Mouse (Mus musculus): Measurements from ENCODE around the gene Sh3pxd2a. TPM values are rescaled to one million over a fixed set of nuclear protein-coding genes. Genes with fewer than 3 reads are reported as not detected.

Gene Sh3pxd2a
- total and polyA plus RNA-seq, 3 experiments, result 3.9 to 11.3 TPM; not detected in 1

DNA sequence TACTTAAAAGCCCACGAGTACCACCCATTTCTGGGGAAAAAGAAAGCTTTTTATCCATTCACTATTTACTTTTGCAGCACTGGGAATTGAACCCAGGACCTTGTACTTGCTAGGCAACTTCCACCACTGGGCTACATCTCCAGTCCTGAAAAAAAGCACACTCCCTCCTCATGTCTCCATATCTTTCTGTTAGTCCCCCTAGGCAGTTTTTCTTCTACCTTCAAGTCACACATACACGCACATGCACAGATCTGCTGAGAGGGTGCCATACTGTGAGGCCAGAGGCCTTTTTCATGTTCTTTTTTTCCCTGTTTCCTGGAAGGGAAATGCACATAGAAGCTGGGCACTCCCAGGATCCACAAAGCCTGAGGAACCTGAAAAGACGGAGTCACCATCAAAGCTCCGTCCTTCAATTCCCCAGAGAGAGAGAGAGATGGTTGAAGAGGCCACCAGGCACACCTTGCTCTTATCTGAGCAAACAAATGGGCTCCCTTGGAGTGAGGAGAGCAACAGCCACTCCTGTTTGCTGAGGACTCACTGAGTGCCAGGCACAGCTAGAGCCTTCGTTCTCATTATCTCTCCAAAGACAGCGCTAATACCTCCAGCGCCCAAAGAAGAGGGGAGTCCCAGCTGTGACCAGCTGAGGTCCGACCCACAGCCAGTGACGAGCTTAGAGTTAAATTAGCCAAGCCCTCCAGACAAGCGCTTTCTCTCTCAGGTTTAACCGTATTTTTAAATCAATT is 32.8 kb downstream of the Sh3pxd2a start:
- H3K4me3 ChIP-seq (ENCODE audit: control insufficient read depth in 1 of 2, insufficient read depth in 1 of 2, low read depth in 2 of 2, low read length in 2 of 2), result no peak overlapping the region
- no peaks in the 10 kb centered on the region for H3K36me3 ChIP-seq (ENCODE audit: control insufficient read depth in 1 of 2, insufficient read depth in 2 of 2, low read length in 2 of 2)
- H3K79me2 ChIP-seq (ENCODE audit: control insufficient read depth, insufficient read depth, low read length, poor library complexity), result no peaks in the 10 kb centered on the region
- TF ChIP-seq ETS1 (IDR thresholded peaks at IDR 0.05; ENCODE audit: low read depth, low read length), result no peak
- no peak for TF ChIP-seq GATA1 (IDR thresholded peaks at IDR 0.05; ENCODE audit: low read depth, low read length)
- no peak for TF ChIP-seq MYC (IDR thresholded peaks at IDR 0.05; ENCODE audit: low read depth, low read length)
- TF ChIP-seq CTCF (IDR thresholded peaks at IDR 0.05 in 2 of 3, conservative IDR thresholded peaks at IDR 0.05 in 1 of 3; ENCODE audit: control insufficient read depth in 1 of 3, insufficient read depth in 1 of 3, low read depth in 2 of 3, low read length in 3 of 3, poor library complexity in 1 of 3, severe bottlenecking in 1 of 3), result no peak
- no peak for TF ChIP-seq USF2 (IDR thresholded peaks at IDR 0.05; ENCODE audit: borderline replicate concordance in 1 of 2, insufficient read depth in 1 of 2, low read depth in 1 of 2, low read length in 2 of 2)
- no peak for TF ChIP-seq TBP (IDR thresholded peaks at IDR 0.05; ENCODE audit: low read depth, low read length)
- no peak for TF ChIP-seq MAZ (IDR thresholded peaks at IDR 0.05; ENCODE audit: low read depth, low read length)
- no peak for TF ChIP-seq BHLHE40 (IDR thresholded peaks at IDR 0.05; ENCODE audit: borderline replicate concordance, low read depth, low read length)
- TF ChIP-seq KAT2A (conservative IDR thresholded peaks at IDR 0.05; ENCODE audit: low read depth, low read length), result no peak
- TF ChIP-seq ZNF384 (IDR thresholded peaks at IDR 0.05; ENCODE audit: low read depth, low read length), result no peak
- TF ChIP-seq TCF12 (IDR thresholded peaks at IDR 0.05; ENCODE audit: low read depth, low read length), result no peak
- no peak for TF ChIP-seq ZC3H11A (IDR thresholded peaks at IDR 0.05; ENCODE audit: low read depth, low read length)
- TF ChIP-seq GABPA (IDR thresholded peaks at IDR 0.05; ENCODE audit: low read depth, low read length), result no peak
- TF ChIP-seq RCOR1 (IDR thresholded peaks at IDR 0.05; ENCODE audit: low read depth, low read length), result no peak
- no peak for TF ChIP-seq JUND (IDR thresholded peaks at IDR 0.05; ENCODE audit: low read depth, low read length)
- no peak overlapping the region for H3K9ac ChIP-seq (ENCODE audit: control insufficient read depth, low read depth, low read length, poor library complexity, severe bottlenecking)
- no peaks in the 10 kb centered on the region for H3K9me3 ChIP-seq (replicated peaks; ENCODE audit: insufficient read depth, low read length)
- DNase-seq (ENCODE audit: low read depth, low spot score), result no peak
- no peaks in the 10 kb centered on the region for H3K4me1 ChIP-seq (ENCODE audit: control insufficient read depth in 1 of 2, insufficient read depth in 2 of 2, low read length in 2 of 2)
- no peak overlapping the region for H3K27ac ChIP-seq (ENCODE audit: control insufficient read depth, low read depth, low read length)
- peaks cover 0 to 2% of the 10 kb centered on the region in 2 experiments; a peak in 1 of 4 replicates for H3K27me3 ChIP-seq (ENCODE audit: control insufficient read depth in 1 of 2, insufficient read depth in 2 of 2, low read length in 2 of 2)

- Histone ChIP-seq H3K4me3 (ENCODE audit: control insufficient read depth in 1 of 2, insufficient read depth in 1 of 2, low read depth in 2 of 2, low read length in 2 of 2) (no peak overlapping the region), H3K9me3 (replicated peaks; ENCODE audit: insufficient read depth, low read length) (no peaks in the 10 kb centered on the region), H3K36me3 (ENCODE audit: control insufficient read depth in 1 of 2, insufficient read depth in 2 of 2, low read length in 2 of 2) (no peaks in the 10 kb centered on the region), H3K27ac (ENCODE audit: control insufficient read depth, low read depth, low read length) (no peak overlapping the region), H3K27me3 (ENCODE audit: control insufficient read depth in 1 of 2, insufficient read depth in 2 of 2, low read length in 2 of 2) (peaks cover 0 to under 1% of the 10 kb centered on the region in 2 experiments; a peak in 1 of 4 replicates), H3K79me2 (ENCODE audit: control insufficient read depth, insufficient read depth, low read length, poor library complexity) (no peaks in the 10 kb centered on the region), H3K4me1 (ENCODE audit: control insufficient read depth in 1 of 2, insufficient read depth in 2 of 2, low read length in 2 of 2) (no peaks in the 10 kb centered on the region), H3K9ac (ENCODE audit: control insufficient read depth, low read depth, low read length, poor library complexity, severe bottlenecking) (no peak overlapping the region)
- DNase-seq (ENCODE audit: low read depth, low spot score), result no peak
- TF ChIP-seq USF2 (IDR thresholded peaks at IDR 0.05; ENCODE audit: borderline replicate concordance in 1 of 2, insufficient read depth in 1 of 2, low read depth in 1 of 2, low read length in 2 of 2) (no peak), CHD2 (IDR thresholded peaks at IDR 0.05; ENCODE audit: low read length) (no peak), HCFC1 (IDR thresholded peaks at IDR 0.05; ENCODE audit: low read depth, low read length) (no peak), MAZ (IDR thresholded peaks at IDR 0.05; ENCODE audit: low read depth, low read length) (no peak), SMC3 (IDR thresholded peaks at IDR 0.05; ENCODE audit: low read depth, low read length) (no peak), TCF12 (IDR thresholded peaks at IDR 0.05; ENCODE audit: low read depth, low read length) (no peak), TBP (IDR thresholded peaks at IDR 0.05; ENCODE audit: low read depth, low read length) (no peak), USF1 (IDR thresholded peaks at IDR 0.05; ENCODE audit: low read depth, low read length) (no peak), NELFE (IDR thresholded peaks at IDR 0.05; ENCODE audit: low read depth, low read length) (no peak), GATA1 (IDR thresholded peaks at IDR 0.05; ENCODE audit: low read depth, low read length) (no peak), RCOR1 (IDR thresholded peaks at IDR 0.05; ENCODE audit: low read depth, low read length) (no peak), POLR2A (IDR thresholded peaks at IDR 0.05; ENCODE audit: control insufficient read depth in 1 of 2, insufficient read depth in 1 of 2, low read depth in 1 of 2, low read length in 2 of 2, poor library complexity in 1 of 2) (no peak), MYB (IDR thresholded peaks at IDR 0.05; ENCODE audit: low read depth, low read length) (no peak), CTCF (IDR thresholded peaks at IDR 0.05 in 2 of 3, conservative IDR thresholded peaks at IDR 0.05 in 1 of 3; ENCODE audit: control insufficient read depth in 1 of 3, insufficient read depth in 1 of 3, low read depth in 2 of 3, low read length in 3 of 3, poor library complexity in 1 of 3, severe bottlenecking in 1 of 3) (no peak), E2F4 (IDR thresholded peaks at IDR 0.05; ENCODE audit: borderline replicate concordance, low read depth, low read length) (no peak)
These were observed 34.0 kb downstream of the Sh3pxd2a start for GRCm38 (mm10) chr19:47430160-47430559.
